Mouse (Mus musculus) heart, adult 2 months (tissue): ENCODE data around the gene Scly. TPM values are rescaled to one million over a fixed set of nuclear protein-coding genes. Genes with fewer than 3 reads are reported as not detected.
A peak's percentile ranks its signal among the peaks of the same experiment; 100 is the strongest.

ENCODE experiments used
- DNase-seq, 2 experiments: peaks; one replicate each; pipeline ENCODE4 v3.0.0; 2021
- H3K27ac ChIP-seq: fragments of 200-600 bp; 2 replicates; pipeline ENCODE4 v1.8.1; 2022
- H3K27me3 ChIP-seq: fragments of 200-500 bp; 2 replicates; pipeline ENCODE4 v1.6.1; 2012; ENCODE audit warnings: mild to moderate bottlenecking, low read length, inconsistent platforms, mixed read lengths; ENCODE audit not compliant: control insufficient read depth, insufficient read depth
- H3K36me3 ChIP-seq: fragments of 200-500 bp; 2 replicates; pipeline ENCODE4 v1.6.1; 2012; ENCODE audit warnings: low read length, inconsistent platforms; ENCODE audit not compliant: control insufficient read depth, insufficient read depth
- H3K4me1 ChIP-seq: fragments of 200-500 bp; 2 replicates; pipeline ENCODE4 v1.6.1; 2011; ENCODE audit warnings: low read length; ENCODE audit not compliant: control insufficient read depth, insufficient read depth
- H3K4me3 ChIP-seq: fragments of 200-600 bp; 2 replicates; pipeline ENCODE4 v1.8.1; 2022
- H3K79me2 ChIP-seq: fragments of 200-500 bp; replicated peaks from 2 replicates; pipeline ENCODE4 v1.6.1; 2012; ENCODE audit warnings: mild to moderate bottlenecking, inconsistent platforms, low read length, moderate library complexity, mixed read lengths; ENCODE audit not compliant: control insufficient read depth, insufficient read depth
- H3K9ac ChIP-seq: fragments of 200-500 bp; 2 replicates; pipeline ENCODE4 v1.6.1; 2012; ENCODE audit warnings: low read depth, mild to moderate bottlenecking, control low read depth, inconsistent platforms, low read length, mixed read lengths
- CTCF ChIP-seq: fragments of 200-600 bp; IDR thresholded peaks from 2 replicates; pipeline ENCODE4 v1.8.1; 2022; ENCODE audit warnings: antibody characterized with exemption, mild to moderate bottlenecking, moderate library complexity
- EP300 ChIP-seq: fragments of 200-500 bp; IDR thresholded peaks from 2 replicates; pipeline ENCODE4 v1.6.1; 2011; ENCODE audit warnings: low read depth, low read length, control low read depth; ENCODE audit not compliant: insufficient read depth
- POLR2A ChIP-seq: fragments of 200-500 bp; IDR thresholded peaks from 2 replicates; pipeline ENCODE4 v1.6.1; 2011; ENCODE audit warnings: mild to moderate bottlenecking, low read depth, low read length, control low read depth; ENCODE audit not compliant: insufficient read depth
- WGBS: fragments of 180-500 bp; shearing (Covaris S2); methylation state at CpG from one replicate; pipeline ENCODE4 v1.1.7; 2018; 5-methylcytosine and 5-hydroxymethylcytosine counted together
- intact Hi-C: fragments of 180-260 bp; cut with DNase I; formaldehyde crosslinking; loops from one replicate; pipeline ENCODE4 v1.15.1; 2025
- long read RNA-seq: library from polyadenylated mRNA; stranded (forward); transcript quantifications from one replicate; pipeline ENCODE4 v2.0.0, GENCODE M21; 2021
- polyA plus RNA-seq: library from polyadenylated mRNA; depleted of rRNA; stranded (reverse); fragments of >200 nt; gene quantifications from 2 replicates; pipeline ENCODE4 v1.2.3, GENCODE M21; 2012; rRNA removed
- total RNA-seq, 2 experiments: library from RNA; stranded (reverse); gene quantifications; 2 replicates each; pipeline ENCODE4 v1.2.3; 2021

Scly gene
- total RNA-seq (10 to 100 TPM; 17.0 to 19.2 TPM), polyA plus RNA-seq (14.4 and 18.3 TPM in 2 replicates)
- long read RNA-seq, transcript Scly-201 (12 exons, 2,202 nt): major isoform, 5 of 7 reads
- long read RNA-seq, partial matches to known transcripts: 0 of 7 reads
- long read RNA-seq, other reads (novel, unspliced or antisense): 2 of 7 reads

DNA sequence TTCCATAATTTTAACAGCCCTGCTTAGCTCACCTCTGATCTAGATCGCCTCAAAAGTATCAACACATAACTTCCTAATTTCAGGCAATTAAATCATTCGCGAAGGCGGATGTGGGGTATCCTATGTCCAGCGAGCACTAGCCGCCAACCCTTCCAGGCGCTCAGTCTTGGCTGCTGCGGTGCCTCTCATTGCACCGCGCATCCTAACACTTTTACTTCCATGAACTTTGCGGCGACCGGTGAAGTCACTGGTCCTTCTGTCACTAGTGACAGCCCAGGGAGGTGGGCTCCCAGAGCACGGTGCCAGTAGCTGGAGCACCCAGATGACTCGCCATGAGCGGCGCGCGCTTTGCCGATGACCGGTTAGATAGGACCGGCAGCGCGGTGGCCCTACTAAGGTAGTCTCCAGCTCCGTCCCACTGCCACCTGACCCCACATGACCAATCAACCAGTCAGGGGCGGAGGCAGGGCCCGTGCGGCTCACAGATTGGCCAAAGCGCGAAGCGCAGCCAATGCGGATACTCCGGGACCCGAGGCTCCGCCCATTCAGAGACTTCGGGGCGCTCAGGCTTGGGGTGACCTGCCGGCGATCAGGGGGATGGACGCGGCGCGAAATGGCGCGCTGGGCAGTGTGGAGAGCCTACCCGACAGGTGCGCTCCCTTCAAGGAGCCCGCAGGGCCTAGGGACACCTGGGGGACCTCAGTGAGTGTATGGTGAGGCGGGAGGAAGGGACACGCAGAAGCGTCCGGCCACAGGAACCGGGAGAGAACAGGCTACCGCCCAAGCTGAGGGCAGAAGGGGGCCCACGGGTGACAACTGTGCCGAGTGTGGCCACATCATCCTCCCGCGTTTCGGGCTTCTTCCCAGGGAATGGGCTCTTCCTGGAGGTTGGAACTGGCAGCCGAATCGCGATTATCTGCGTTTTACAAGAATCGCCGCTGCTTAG is at the start of gene Scly:
Scly (plus strand) TSS at position 540 of the 946 bp plus-strand sequence.
- Histone ChIP-seq H3K9ac (peak within 1 kb of the TSS; percentile 79), H3K36me3 (no peaks in the 10 kb centered on the region; the same call in 1 of the 2 replicates), H3K79me2 (no peaks in the 10 kb centered on the region), H3K4me3 (peak within 1 kb of the TSS; percentile 74), H3K4me1 (peaks cover 3% of the 10 kb centered on the region), H3K27me3 (no peaks in the 10 kb centered on the region), H3K27ac (peak within 1 kb of the TSS; percentile 83)
- intact Hi-C loops: loop anchor here (1.0 kb wide), 1 partner anchor 48 kb away; the partner anchor contains the start of gene Ube2f
- peak; percentile 94 to 97 for DNase-seq
- WGBS: under 1% methylated on average over 60 of the region's 65 CpGs
- TF ChIP-seq POLR2A: peak; percentile 79
- TF ChIP-seq EP300: no peak
- peak; percentile 48 for TF ChIP-seq CTCF

DNA sequence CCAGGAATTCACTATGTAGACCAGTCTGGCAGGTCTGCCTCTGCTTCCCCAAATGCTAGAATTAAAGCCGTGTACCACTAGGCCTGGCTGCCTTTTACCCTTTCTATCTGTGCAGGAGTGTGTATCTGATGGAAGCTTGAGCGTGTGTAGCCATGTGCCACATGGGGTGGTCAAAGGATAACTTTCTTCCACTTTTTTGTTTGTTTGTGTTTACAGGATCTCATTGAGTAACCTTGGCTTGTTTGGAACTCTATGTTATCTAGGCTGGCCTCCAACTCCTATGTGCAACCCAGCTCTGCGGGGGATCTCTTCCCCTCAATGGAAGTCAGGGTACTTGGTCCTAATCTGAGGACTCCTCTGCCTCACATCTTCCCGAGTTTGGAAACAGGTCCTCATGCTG is 49.2 kb upstream of the Scly start:
- intact Hi-C loops: no loop called here
- H3K9ac ChIP-seq: no peak overlapping the region
- no peaks in the 10 kb centered on the region for H3K36me3 ChIP-seq
- peaks cover 4% of the 10 kb centered on the region; the same call in 1 of the 2 replicates for H3K79me2 ChIP-seq
- H3K4me1 ChIP-seq: peaks cover 7% of the 10 kb centered on the region
- no peak for DNase-seq
- no peaks in the 10 kb centered on the region for H3K27me3 ChIP-seq
- H3K27ac ChIP-seq: no peak overlapping the region
- TF ChIP-seq POLR2A (no peak), CTCF (no peak), EP300 (no peak)
- WGBS: 42% methylated on average over 4 of the region's 4 CpGs
- H3K4me3 ChIP-seq: no peak overlapping the region

DNA sequence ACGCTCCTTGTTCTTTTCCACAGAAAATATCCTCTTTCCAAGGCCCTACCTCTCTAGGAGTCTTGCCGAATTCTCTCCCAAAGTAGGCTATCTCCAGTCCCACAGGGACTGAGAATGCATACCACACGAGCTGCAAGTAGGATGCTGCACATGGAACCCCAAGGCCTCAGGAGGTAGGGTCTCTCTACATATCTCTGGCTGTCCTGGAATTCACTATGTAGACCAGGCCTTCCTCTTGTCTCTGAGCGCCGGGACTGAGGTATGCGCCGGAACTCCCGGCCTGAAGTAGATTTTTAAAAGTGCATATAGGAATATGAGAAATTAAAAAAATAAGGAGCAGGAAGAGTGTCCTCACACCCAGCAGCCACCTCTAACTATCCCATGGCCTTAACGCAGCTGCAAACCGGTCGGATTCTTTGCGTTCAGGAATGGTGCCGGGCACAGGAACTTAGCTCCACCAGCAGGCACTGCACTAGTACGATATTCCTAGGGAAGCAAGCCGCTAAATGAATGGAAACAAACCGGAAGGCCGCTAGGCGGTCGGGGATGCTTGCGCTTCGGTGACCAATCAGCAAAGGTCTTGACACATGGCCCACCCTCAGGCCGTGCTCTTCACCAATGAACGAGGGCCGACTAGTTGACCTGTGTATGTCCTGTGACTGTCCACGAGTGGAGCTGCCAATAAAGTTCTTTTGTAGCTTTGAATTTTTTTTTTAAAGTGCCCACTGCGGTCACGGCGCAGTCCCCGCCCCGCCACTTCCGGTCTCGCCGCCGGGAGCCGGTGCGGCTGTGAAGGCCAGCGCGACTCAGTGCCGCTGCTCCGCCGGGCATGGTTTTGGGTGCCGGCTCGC is 48.3 kb upstream of the Scly start, which contains the start of gene Ube2f:
Ube2f (plus strand) TSS at position 741 of the 851 bp plus-strand sequence.
- Histone ChIP-seq H3K27me3 (no peaks in the 10 kb centered on the region), H3K79me2 (peaks cover 4% of the 10 kb centered on the region; the same call in 1 of the 2 replicates), H3K4me1 (peaks cover 7% of the 10 kb centered on the region), H3K36me3 (peaks cover 2% of the 10 kb centered on the region; the same call in 1 of the 2 replicates), H3K4me3 (peak within 1 kb of the TSS; percentile 91), H3K9ac (peak within 1 kb of the TSS; percentile 93), H3K27ac (peak within 1 kb of the TSS; percentile 86)
- peak; percentile 91 to 95 for DNase-seq
- under 1% methylated on average over 43 of the region's 43 CpGs for WGBS
- peak; percentile 76 for TF ChIP-seq POLR2A
- peak; percentile 90 for TF ChIP-seq EP300
- peak; percentile 64 for TF ChIP-seq CTCF
- intact Hi-C loops: loop anchor here (1.0 kb wide), 1 partner anchor 49 kb away; the partner anchor contains the start of gene Scly

DNA sequence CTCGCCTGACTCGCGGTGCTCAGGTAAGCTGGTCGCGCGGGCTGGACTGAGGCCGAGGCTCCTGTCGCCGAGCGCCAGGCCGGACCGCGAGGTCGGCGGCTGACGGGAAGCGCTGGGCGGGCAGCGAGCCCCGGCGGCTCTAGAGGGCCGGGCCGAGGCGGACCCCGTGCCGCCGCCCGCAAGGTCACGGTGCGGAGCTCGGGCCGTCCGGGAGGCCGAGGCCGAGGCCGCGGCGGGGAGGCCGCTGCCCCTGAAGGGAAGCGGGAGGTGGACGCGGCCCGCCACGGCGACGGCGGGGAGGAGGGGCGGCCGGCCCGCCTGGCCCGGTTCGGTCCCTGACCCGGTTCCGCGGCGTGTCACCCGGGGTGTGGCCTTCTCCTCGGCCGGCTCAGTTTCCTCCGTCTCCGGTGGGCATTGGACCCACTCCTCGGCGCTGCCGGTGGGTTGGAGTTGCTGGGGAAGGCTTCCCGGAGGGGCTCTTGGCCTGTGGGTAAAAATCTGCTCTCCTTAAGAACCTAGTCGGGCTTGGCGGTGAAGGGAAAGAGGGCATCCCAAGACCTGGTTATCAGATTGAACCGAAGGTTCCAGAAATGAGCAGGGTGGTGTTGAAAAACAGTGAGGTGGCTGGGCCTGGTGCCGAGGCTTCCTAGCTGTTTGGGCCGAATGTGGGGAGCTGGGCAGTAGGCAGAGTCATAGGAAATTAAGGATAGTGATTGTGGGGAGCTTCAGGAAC is 47.6 kb upstream of the Scly start:
- intact Hi-C loops: loop anchor here (1.0 kb wide), 1 partner anchor 48 kb away; the partner anchor contains the start of gene Scly
- DNase-seq: peak in 1 of 2 experiments; percentile 64

More for the DNA sequence above, 47.6 kb upstream of the Scly start:
- H3K27me3 ChIP-seq: no peaks in the 10 kb centered on the region
- WGBS: under 1% methylated on average over 67 of the region's 70 CpGs
- H3K4me3 ChIP-seq: peak overlapping the region; percentile 91
- peaks cover 6% of the 10 kb centered on the region for H3K79me2 ChIP-seq
- peaks cover 7% of the 10 kb centered on the region for H3K4me1 ChIP-seq
- peaks cover 4% of the 10 kb centered on the region; the same call in 1 of the 2 replicates for H3K36me3 ChIP-seq
- H3K9ac ChIP-seq: peak overlapping the region; percentile 93
- peak overlapping the region; percentile 86 for H3K27ac ChIP-seq
- TF ChIP-seq POLR2A: no peak
- TF ChIP-seq EP300: no peak
- TF ChIP-seq CTCF: no peak
